Mouse (Mus musculus) thymus, postnatal 36 days (tissue): ENCODE results near the gene Chd9.

Experiments
- DNase-seq, 2 experiments: peaks; one replicate each; pipeline ENCODE4 v3.0.0; 2022; ENCODE audit warnings: mixed read lengths in 2 of 2

Chd9 gene

GRCm38 (mm10) chr8:90978720-90979119 lies 150.6 kb downstream of the Chd9 start:
- DNase-seq: no peak

- DNase-seq: no peak
Observed at GRCm38 (mm10) chr8:90979295-90979694, 151.1 kb downstream of the Chd9 start.

DNA sequence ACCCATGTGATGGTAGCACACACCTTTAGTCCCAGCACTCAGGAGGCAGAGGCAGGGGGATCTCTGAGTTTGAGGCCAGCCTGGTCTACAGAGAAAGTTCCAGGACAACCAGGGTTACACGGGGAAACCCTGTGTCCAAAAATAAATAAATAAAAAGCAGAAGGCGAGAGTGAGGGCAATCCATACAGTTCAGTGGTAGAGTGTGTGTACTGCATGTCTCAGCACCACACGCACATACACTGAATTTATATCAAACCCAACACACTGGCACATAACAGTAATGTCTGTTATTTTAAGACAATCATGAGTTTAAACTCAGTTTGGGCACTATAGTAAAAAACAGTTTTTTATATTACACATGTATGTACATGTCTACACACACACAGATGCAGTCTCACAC lies 153.9 kb downstream of the Chd9 start:
- no peak for DNase-seq

DNA sequence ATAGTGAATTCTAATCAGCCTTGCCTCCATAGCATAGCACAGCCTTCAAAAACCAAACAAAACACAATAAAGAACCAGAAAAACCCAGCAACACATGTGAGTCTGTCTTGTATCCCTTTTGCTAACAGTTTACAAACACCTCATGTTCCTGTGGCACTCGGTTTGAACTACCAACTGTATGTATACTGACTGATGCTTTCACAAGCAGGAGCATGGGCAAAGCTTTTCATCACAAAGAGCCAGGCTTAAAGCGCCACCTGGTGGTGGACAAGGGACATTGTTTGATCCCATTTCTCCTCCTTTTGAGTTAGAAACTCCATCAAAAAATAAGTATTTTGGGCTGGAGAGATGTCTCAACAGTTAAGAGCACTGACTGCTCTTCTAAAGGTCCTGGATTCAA lies 191.6 kb downstream of the Chd9 start:
- DNase-seq: peak; percentile 60 to 63

DNA sequence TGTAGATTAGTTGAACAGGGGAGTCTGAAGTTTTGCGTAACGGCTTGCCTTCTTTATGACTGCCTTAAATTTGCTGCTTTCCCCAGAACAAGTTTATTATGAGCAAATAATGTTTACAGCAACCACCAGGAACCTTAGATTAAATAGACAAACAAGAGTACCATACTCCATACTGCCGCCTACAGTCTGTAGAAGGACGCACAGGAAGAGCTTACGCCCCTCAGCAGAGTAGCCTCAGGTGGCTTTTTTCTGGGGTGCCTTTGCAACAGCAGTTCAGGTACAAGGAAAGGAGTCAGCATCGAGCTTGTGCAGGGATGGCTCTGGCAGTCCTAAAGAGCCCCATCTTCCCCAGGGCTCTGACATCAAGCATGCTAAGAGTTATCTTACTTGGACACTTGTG lies 206.3 kb downstream of the Chd9 start:
- no peak for DNase-seq

DNA sequence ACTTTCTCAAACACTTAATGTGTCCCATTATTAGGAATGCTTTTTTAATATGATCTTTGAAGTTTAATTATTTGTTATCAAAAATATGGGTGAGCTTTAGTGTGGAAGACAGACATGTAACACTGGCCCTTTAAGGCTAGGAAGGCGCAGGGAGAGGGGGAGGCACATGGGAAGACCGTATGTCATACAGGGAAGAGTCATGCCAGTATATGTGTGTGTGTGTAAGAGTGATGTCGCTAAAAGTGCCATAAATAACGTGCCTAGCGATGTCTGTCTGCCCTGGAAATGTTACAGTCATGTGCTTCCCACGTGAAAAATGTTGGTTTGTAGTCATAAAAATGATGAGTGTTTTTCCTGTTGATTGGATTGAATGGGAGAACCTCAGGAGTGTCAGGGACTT lies 208.8 kb downstream of the Chd9 start:
- no peak for DNase-seq

GRCm38 (mm10) chr8:91038637-91039036 lies 210.5 kb downstream of the Chd9 start:
- no peak for DNase-seq

DNA sequence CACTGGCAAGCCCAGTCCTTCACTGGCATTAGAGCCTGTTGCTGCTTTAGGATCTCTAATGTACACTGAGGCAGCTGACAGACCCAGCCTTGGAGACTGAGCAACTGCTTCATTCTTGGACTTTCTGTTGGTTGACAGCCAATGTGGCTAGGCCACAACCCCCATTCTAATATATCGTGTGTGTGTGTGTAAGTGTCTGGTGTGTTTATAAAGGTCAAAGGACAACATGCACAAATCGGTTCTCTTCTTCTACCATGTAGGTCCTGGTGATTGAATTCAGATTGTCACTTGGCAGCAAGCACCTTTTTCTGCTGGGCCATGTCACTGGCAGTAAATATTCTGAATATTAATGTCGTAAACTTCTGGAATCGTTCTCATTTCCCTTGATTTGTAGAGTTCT lies 218.2 kb downstream of the Chd9 start:
- DNase-seq: no peak

- no peak for DNase-seq
Observed at GRCm38 (mm10) chr8:91051037-91051436, 222.9 kb downstream of the Chd9 start.

DNA sequence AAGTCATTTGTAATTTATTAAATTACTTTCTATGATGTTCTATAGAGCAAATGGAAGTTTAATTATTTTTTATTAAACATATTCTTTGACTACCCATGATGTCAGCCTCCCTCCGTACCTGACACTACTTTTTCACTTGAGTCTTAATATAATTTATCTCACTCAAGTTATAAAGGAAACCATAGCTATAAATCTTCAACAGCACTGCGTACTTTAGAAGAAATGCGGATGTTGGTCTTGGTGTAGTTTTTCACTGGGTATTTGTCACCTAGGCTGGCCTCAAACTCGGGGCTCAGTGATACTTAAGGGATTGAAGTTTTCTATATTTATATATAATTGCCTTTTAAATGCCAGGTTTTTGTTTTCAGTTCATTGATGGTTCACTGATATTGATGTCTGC lies 226.3 kb downstream of the Chd9 start:
- DNase-seq: no peak

DNA sequence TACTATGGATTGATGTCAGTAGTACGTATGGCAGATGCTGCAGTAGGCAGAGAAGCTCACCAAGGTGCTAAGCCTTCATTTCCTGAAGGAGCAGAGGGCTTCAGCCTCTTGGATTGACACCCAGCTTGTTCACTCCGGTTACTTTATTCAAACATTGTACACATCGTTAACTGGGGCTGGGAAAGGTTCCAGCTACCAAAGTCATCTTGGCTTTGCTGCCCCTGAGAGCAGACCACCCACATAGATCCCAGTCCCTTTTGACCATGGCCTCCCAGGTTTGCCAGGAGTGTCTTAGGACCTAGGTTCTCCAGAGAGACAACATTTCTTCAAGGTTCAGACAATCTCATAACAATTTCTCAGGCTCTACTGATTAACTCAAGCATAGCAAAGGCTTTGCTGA lies 228.7 kb downstream of the Chd9 start:
- no peak for DNase-seq

- DNase-seq: no peak
Observed at GRCm38 (mm10) chr8:91059086-91059578, 231.0 kb downstream of the Chd9 start.

- no peak for DNase-seq
Observed at GRCm38 (mm10) chr8:91059884-91060510, 231.8 kb downstream of the Chd9 start.

- DNase-seq: peak; percentile 41 to 58
Observed at GRCm38 (mm10) chr8:91060555-91061471, 232.7 kb downstream of the Chd9 start.

DNA sequence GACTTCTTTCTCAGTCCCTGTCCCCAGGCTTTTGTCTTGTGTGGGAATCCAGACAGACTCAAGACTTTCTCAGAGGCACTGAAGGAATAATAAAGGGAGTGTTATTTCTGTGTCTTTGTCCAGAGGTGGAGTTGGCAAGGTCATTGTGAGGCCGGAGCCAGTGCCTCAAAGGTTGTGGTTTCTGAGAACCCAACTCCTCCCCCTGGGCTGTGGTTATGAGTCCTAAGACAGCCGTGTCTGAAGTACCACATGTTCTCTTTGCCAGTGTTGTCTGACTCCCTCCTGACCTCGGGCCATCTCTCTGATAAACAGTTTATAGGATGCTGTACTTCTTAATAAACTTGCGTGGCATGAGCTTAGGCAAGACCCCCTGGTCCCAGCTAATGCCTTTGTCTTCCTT lies 237.0 kb downstream of the Chd9 start:
- no peak for DNase-seq

- peak in 1 of 2 experiments; percentile 35 for DNase-seq
Observed at GRCm38 (mm10) chr8:91069407-91069806, 241.3 kb downstream of the Chd9 start.

DNA sequence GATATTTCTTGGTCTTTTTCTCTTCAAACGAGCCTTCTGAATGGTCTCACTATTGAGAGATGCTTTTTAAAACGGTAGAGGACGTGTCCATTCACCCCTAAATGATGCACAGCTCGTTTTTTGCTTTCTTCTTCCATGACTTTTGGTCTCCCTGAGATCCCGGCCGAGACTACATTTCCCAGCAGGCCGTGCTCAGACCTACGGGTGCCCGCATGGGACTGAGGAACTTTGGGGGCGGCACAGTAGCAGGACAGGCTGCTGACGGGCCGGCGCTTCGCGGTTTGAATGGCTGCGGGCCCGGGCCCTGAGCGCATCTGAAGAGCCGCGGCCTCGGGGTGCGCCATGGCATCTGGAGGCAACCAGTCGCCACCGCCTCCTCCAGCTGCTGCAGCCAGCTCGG lies 241.7 kb downstream of the Chd9 start, which contains the start of gene Rbl2:
Rbl2 (plus strand) TSS at position 224 of the 400 bp plus-strand sequence.
- DNase-seq: peak; percentile 93 to 94

GRCm38 (mm10) chr8:91070275-91070859 lies 242.2 kb downstream of the Chd9 start:
- DNase-seq: peak; percentile 73 to 82

GRCm38 (mm10) chr8:91077077-91077867 lies 249.1 kb downstream of the Chd9 start:
- peak; percentile 45 to 53 for DNase-seq

- DNase-seq: peak; percentile 26 to 42
Observed at GRCm38 (mm10) chr8:91079678-91080077, 251.5 kb downstream of the Chd9 start.

DNA sequence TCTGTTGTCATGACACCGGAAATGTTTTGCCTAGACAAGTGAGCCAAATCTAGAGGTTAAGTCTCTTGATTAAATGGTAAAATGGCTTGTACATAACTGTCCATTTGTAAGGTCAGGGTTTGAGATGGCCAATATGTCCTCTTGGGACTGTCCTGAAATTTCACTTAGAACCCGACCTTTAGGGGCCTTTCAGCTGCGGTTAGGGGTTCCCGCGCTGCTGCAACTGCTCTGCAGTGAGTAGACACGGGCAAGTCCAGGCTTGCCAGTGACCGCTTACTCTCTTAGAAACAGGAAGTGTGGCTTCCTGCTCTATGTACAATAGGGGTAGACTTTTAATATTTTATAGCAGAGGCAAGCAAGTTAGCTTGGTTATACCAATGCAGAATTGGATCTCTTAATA lies 253.8 kb downstream of the Chd9 start:
- DNase-seq: no peak

GRCm38 (mm10) chr8:91082428-91082827 lies 254.3 kb downstream of the Chd9 start:
- peak in 1 of 2 experiments; percentile 24 for DNase-seq

DNA sequence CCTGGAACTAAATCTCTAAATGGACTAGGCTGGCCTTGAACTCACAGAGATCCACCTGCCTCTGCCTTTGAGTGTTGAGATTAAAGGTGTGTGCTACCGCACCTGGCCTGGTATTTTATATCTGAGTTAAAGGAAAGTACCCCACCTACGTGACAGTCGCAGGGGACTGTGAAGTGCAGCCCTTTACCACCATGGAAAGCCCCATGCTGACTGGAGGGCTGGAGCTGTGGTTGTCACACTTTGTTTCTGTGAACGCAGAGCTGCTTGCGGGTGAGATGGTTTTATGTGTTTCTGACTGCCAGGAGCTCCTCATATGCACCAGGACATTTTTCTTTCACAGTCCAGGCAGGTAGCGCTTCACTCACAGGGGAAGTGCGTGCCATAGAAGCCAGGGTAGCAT lies 260.3 kb downstream of the Chd9 start:
- DNase-seq: no peak
